Mouse (Mus musculus) G1E (cell line): ENCODE data around the gene Kcnip4.

Experiments
- CTCF ChIP-seq: IDR thresholded peaks from 2 replicates; pipeline ENCODE4 v1.5.1; 2012; ENCODE audit warnings: low read depth, low read length, inconsistent platforms, mixed read lengths
- GATA1 ChIP-seq: IDR thresholded peaks from 2 replicates; pipeline ENCODE4 v1.6.1; 2012; ENCODE audit warnings: borderline replicate concordance, low read length, inconsistent platforms, mixed read lengths

- no peak for TF ChIP-seq GATA1
- TF ChIP-seq CTCF = no peak
Observed at GRCm38 (mm10) chr5:48513354-48513753, 1011.4 kb downstream of the Kcnip4 start.
